Comparison of ENCODE assay signal across 35 mouse cellular contexts in the genomic region with DNA sequence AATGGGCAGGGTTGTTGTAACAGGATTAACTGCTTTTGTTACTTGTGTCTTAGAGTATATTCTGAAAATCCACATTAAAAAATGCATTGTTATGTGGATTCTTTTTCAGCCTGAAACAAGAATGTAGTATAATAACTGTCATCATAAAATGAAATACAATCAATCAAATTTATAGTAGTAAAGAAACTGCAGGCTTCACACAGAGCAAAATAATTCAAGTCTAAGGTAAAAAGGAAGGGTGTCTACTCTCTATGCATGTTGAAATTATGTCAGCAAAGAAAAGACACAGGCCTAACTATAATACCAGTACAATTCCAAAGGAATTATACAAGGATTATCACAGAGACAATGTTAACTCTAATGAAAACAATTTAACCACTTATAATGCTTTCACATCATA.
"Had no signal": no experiment of that assay in that cellular context is flagged by ENCODE, and none has a peak within 500 bp of the region (broad histone marks: within the 10 kb centered on the region; RNA-seq: fewer than 3 reads in every experiment).

No protein-coding gene starts in this region.

- ATAC-seq: hindbrain, embryonic 16.5 days; hindbrain, postnatal 0 days; inflammation-experienced regulatory T-cells, adult 6 months; intestine, embryonic 15.5 days; intestine, embryonic 16.5 days; intestine, postnatal 0 days had no signal

- H3K27me3 ChIP-seq: heart, embryonic 12.5 days; heart, embryonic 13.5 days; heart, embryonic 15.5 days; hindbrain, embryonic 12.5 days; hindbrain, embryonic 13.5 days; hindbrain, embryonic 15.5 days; intestine, embryonic 15.5 days; kidney, embryonic 15.5 days had no signal

- DNase-seq: heart, postnatal 10 days; heart, postnatal 14 days; heart, postnatal 36 days; heart, postnatal 4 days; kidney, adult 11 months; kidney, adult 18-20 months; kidney, adult 2 months; kidney, adult 8-10 months; kidney, adult 9 months; kidney, postnatal 10 days; kidney, postnatal 14 days; kidney, postnatal 25 days; kidney, postnatal 36 days; kidney, postnatal 4 days; layer of hippocampus, adult 9-11 months; layer of hippocampus, postnatal 36 days had no signal

- H3K4me3 ChIP-seq: heart, embryonic 10.5 days; heart, embryonic 12.5 days; heart, embryonic 13.5 days; heart, embryonic 15.5 days; hindbrain, embryonic 10.5 days; hindbrain, embryonic 12.5 days; hindbrain, embryonic 13.5 days; hindbrain, embryonic 15.5 days; intestine, embryonic 15.5 days; kidney, embryonic 15.5 days; layer of hippocampus, adult 2 months had no signal

- H3K9me3 ChIP-seq: heart, embryonic 10.5 days; heart, embryonic 12.5 days; heart, embryonic 13.5 days; heart, embryonic 15.5 days; hindbrain, embryonic 10.5 days; hindbrain, embryonic 12.5 days; hindbrain, embryonic 13.5 days; hindbrain, embryonic 15.5 days; intestine, embryonic 15.5 days; kidney, embryonic 15.5 days had no signal

- H3K9ac ChIP-seq: heart, embryonic 12.5 days; heart, embryonic 13.5 days; heart, embryonic 15.5 days; hindbrain, embryonic 12.5 days; hindbrain, embryonic 13.5 days; hindbrain, embryonic 14.5 days; hindbrain, embryonic 15.5 days; intestine, embryonic 15.5 days; kidney, embryonic 15.5 days had no signal

- H3K4me1 ChIP-seq: heart, embryonic 10.5 days; heart, embryonic 12.5 days; heart, embryonic 13.5 days; heart, embryonic 15.5 days; hindbrain, embryonic 10.5 days; hindbrain, embryonic 12.5 days; hindbrain, embryonic 15.5 days; intestine, embryonic 15.5 days; kidney, embryonic 15.5 days had no signal

- H3K36me3 ChIP-seq: heart, embryonic 10.5 days; heart, embryonic 12.5 days; heart, embryonic 13.5 days; heart, embryonic 15.5 days; hindbrain, embryonic 10.5 days; hindbrain, embryonic 12.5 days; hindbrain, embryonic 13.5 days; hindbrain, embryonic 15.5 days; intestine, embryonic 15.5 days; kidney, embryonic 15.5 days had no signal

- H3K4me2 ChIP-seq: heart, embryonic 11.5 days; heart, embryonic 12.5 days; heart, embryonic 13.5 days; heart, embryonic 15.5 days; hindbrain, embryonic 12.5 days; hindbrain, embryonic 13.5 days; hindbrain, embryonic 14.5 days; hindbrain, embryonic 15.5 days; intestine, embryonic 15.5 days; kidney, embryonic 15.5 days had no signal

- H3K27ac ChIP-seq: heart, embryonic 10.5 days; heart, embryonic 13.5 days; heart, embryonic 15.5 days; hindbrain, embryonic 10.5 days; hindbrain, embryonic 12.5 days; hindbrain, embryonic 13.5 days; hindbrain, embryonic 15.5 days; hindbrain, postnatal 0 days; intestine, embryonic 15.5 days; kidney, embryonic 15.5 days; kidney, postnatal 0 days; layer of hippocampus, adult 2 months had no signal
